Mouse (Mus musculus) retina, embryonic 14.5 days (tissue): ENCODE data around the gene Armc2.

Source experiments
- DNase-seq: peaks from one replicate; pipeline ENCODE4 v3.0.0-alpha.2; 2015; ENCODE audit warnings: low spot score

The Armc2 gene

DNA sequence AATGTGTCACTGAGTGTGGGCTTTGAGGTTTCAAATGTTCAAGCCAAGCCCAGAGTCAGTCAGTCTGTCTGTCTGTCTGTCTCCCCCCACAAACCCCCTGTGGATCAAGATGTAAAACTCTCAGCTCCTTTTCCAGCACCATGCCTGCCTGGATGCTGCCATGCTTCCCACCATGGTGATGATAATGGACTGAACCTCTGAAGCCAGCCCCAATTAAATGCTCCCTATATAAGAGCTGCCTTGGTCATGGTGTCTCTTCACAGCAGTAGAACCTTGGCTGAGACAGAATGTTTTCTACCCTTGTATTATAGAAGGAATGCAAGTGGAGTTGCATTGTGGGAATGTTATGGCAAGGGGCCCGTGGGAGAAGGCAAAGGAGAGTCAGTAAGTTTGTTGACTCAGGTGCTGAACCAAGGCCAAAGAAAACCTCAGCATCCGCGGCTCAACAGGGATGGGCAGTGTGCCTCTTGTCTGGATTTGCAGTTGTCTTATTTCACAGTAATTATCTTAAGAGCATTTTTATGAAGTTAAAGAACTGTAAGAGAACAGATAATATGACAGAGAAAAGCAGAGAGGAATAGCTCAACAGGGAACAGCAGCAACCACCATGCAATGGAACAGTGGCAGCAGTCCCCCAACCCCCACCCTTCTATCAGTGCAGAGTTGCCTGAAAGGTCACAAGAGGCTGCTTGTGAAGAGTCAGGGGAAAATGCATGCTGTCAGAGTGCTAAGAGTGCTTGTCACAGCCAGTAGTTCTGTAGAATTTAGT, 152.0 kb downstream of the Armc2 start:
- DNase-seq = no peak
